Mouse (Mus musculus): ENCODE data around the gene Ripor2. TPM values are rescaled to one million over a fixed set of nuclear protein-coding genes. Genes with fewer than 3 reads are reported as not detected.
A peak's percentile ranks its signal among the peaks of the same experiment; 100 is the strongest.
"Not testable (repeated sequence)": the region's sequence is repeated elsewhere in the genome, so short reads cannot be mapped to it uniquely, and the experiment has no call there.

The Ripor2 gene
- polyA plus RNA-seq, 1 experiment from 2014 or later, result 34.0 TPM

DNA sequence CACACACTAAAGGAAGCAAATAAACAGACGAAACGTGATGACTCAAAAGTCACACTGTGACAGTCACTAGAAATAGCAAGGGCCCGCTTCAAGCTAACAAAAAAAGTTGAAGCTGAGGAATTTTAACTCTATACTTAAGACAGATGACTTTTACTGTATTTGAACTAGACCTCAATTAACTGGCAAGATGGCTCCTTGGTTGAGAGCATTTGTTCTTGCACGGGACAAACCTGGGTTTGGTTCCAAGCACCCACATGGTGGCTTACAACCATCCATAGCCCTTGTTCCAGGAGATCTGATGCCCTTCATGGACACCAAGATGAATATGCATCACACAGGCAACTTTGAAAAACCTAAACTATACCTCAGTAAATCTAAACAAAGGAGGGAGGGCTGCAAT is 180.3 kb downstream of the Ripor2 start:
- 41% methylated on average over 4 of the region's 4 CpGs for WGBS
- 0 out of 2 replicates have a peak overlapping the region, but pooled peaks have one; percentile 52 for H3K9ac ChIP-seq

DNA sequence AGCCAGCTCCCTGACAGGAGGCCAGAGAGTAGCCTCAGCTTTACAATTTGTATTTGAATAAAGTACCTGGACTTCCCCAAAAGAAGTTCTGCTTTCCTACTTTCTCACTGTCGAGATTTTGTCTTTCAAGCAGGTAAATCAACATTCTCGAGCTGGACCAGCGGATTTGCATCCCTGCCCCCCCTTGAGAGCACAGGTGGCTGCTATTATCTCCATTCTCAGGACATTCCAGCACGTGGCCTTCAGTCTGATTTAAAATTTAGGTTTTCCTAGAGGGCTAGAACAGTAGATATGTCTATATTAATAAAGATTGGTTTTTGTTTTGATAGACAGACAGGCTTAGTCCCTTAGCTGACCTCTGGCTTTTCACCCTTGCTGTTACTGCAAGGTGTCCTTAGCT is 185.8 kb downstream of the Ripor2 start:
- H3K36me3 ChIP-seq (replicated peaks); H3K4me1 ChIP-seq; H3K27me3 ChIP-seq (replicated peaks); H3K9ac ChIP-seq; H3K27ac ChIP-seq; H3K4me3 ChIP-seq; ATAC-seq (replicated peaks); H3K9me3 ChIP-seq; H3K4me2 ChIP-seq: not testable (repeated sequence)
- WGBS, result 75% methylated on average over 4 of the region's 4 CpGs

More for the DNA sequence above, 180.3 kb downstream of the Ripor2 start:
- Histone ChIP-seq H3K4me2 (peak overlapping the region; percentile 63), H3K4me3 (peak overlapping the region; percentile 88), H3K36me3 (replicated peaks) (no peaks in the 10 kb centered on the region), H3K27me3 (replicated peaks) (no peaks in the 10 kb centered on the region), H3K27ac (no peak overlapping the region), H3K9me3 (no peaks in the 10 kb centered on the region), H3K4me1 (peaks cover 5% of the 10 kb centered on the region)
- no peak; the same call in 1 of the 2 replicates for ATAC-seq (replicated peaks)

DNA sequence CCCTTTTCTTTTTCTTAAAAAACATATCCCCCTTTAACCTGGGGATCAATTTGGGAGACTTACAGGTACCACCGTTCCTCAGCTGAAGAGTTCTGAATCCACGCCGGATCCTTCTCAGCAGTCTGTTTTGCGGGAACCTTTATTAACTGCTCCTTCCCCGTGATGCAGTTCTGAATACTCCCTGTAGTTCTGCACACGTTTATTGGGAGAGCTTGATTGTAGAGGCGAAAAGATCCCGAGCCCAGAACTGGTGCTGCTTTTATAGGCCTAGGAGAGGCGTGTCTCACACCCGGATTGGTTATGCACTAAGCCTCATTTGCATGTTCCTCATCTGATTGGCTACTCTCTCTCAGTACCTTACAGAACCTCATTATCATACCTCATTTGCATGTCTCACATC is 189.5 kb downstream of the Ripor2 start:
- not testable (repeated sequence) for H3K27me3 ChIP-seq (replicated peaks); H3K4me1 ChIP-seq; H3K27ac ChIP-seq; ATAC-seq (replicated peaks); H3K4me3 ChIP-seq; H3K9me3 ChIP-seq; H3K9ac ChIP-seq; H3K4me2 ChIP-seq; H3K36me3 ChIP-seq (replicated peaks)
- 95% methylated on average over 10 of the region's 10 CpGs for WGBS

DNA sequence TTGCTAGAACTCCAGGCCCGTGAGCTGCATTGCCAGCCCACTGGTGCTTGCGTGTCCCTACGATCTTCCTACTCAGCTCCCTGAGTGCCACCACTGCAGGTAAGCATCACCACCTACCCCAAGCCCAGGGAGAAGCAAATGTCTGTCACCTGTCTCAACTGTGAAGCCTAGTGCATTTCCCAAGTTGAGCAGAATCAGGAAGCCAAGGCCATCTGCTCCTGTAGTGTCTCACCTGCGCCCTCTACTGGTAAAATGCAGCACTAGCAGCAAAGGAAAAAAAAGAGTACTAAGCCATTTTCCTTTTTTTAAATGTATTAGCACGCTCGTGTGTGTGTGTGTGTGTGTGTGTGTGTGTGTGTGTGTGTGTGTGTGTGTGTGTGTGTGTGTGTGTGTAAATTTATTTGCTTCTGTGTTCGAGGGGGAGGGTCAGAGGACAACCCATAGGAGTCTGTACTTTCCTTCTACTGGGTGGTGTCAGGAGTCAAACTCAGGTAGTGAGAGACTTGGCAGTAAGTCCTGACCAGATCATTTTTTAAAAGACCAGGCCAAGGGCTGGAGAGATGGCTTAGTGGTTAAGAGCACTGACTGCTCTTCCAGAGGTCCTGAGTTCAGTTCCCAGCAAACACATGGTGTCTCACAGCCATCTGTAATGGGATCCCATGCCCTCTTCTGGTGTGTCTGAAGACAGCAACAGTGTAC is 194.3 kb downstream of the Ripor2 start:
- Histone ChIP-seq H3K4me3 (no peak overlapping the region), H3K9me3 (no peaks in the 10 kb centered on the region), H3K36me3 (replicated peaks) (no peaks in the 10 kb centered on the region), H3K4me1 (no peaks in the 10 kb centered on the region), H3K4me2 (no peak overlapping the region), H3K9ac (no peak overlapping the region), H3K27me3 (replicated peaks) (no peaks in the 10 kb centered on the region), H3K27ac (no peak overlapping the region)
- ATAC-seq (replicated peaks), result no peak
- 46% methylated on average over 7 of the region's 7 CpGs for WGBS

DNA sequence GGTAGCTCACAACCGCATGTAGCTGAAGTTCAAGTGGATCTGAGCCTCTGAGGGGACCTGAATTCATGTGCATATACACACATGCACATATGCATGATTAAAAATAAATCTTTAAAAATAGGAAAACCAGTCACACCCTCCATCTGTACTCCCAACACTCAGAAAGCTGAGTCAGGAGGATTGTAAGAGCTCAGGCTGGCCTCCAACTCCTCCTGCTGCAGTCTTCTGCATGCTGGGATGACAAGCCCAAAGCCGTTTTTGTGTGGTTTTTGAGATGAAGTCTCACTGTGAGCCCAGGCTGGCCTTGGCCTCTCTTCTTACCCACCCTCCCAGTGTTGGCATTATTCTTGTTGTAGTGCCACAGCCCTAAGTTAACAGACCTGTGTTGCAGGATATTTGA is 196.0 kb downstream of the Ripor2 start:
- ATAC-seq (replicated peaks), result no peak
- no peaks in the 10 kb centered on the region for H3K27me3 ChIP-seq (replicated peaks)
- 89% methylated on average over 2 of the region's 2 CpGs for WGBS

DNA sequence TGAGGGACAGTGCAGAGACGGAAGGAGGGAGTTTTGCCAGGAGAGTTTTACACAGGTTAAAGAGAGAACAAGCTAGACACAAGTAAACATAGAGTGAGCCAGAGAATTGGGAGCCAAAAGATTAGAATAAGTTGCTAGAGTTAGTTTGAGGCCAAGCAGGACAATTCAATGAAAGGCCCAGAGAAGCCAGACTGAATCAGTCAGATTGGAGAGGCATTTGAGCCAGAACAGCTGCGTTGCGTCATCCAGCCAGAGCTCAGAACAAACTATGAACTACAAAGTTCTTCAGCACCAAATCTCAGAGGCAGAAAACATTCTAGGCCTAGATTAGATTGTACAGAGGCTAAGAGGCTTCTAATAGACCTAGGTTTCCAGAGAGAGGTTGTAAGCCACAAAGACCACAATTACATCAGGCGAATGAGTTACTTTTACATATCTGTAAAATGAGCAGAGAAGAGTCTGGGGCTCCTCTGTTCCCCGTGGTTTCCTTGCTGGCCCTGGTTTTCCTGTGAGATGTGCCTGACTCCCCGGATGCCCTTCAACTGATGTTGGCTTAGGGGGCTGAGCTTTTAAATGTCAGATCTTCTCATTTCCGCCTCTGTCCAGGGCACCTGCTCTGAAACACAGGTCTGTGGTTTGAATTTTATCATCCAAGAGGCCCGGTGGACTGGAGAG is 196.9 kb downstream of the Ripor2 start:
- Histone ChIP-seq H3K27ac (no peak overlapping the region), H3K4me1 (no peaks in the 10 kb centered on the region), H3K27me3 (replicated peaks) (no peaks in the 10 kb centered on the region), H3K9ac (no peak overlapping the region), H3K4me3 (no peak overlapping the region), H3K36me3 (replicated peaks) (no peaks in the 10 kb centered on the region), H3K4me2 (no peak overlapping the region), H3K9me3 (no peaks in the 10 kb centered on the region)
- no peak for ATAC-seq (replicated peaks)
- WGBS, result 89% methylated on average over 8 of the region's 8 CpGs

More for the DNA sequence above, 196.0 kb downstream of the Ripor2 start:
- H3K9ac ChIP-seq, result no peak overlapping the region
- H3K9me3 ChIP-seq, result no peaks in the 10 kb centered on the region
- no peak overlapping the region for H3K27ac ChIP-seq
- no peaks in the 10 kb centered on the region for H3K36me3 ChIP-seq (replicated peaks)
- H3K4me3 ChIP-seq, result no peak overlapping the region
- no peaks in the 10 kb centered on the region for H3K4me1 ChIP-seq
- H3K4me2 ChIP-seq, result no peak overlapping the region

DNA sequence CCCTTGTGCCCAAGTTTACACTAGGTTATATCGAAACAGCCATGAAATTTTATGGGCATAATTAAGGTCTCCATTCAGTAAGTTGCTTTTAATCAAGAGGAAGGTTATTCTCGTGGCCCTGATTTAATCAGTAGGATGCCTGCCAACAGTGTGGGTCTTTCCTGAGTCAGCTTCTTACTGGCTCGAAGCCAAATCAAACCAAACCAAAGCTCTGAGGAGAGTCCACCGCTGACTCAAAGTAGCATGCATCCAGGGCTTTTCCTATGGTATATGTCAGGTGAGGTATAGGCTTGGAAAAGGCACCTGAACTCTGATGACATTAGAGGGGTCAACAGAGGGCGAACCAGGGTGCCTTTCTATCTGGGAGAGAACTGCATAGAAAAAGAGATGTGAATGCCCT is 199.9 kb downstream of the Ripor2 start:
- Histone ChIP-seq H3K9me3 (no peaks in the 10 kb centered on the region), H3K4me2 (no peak overlapping the region), H3K27me3 (replicated peaks) (no peaks in the 10 kb centered on the region), H3K4me3 (no peak overlapping the region), H3K9ac (no peak overlapping the region), H3K27ac (no peak overlapping the region), H3K36me3 (replicated peaks) (no peaks in the 10 kb centered on the region), H3K4me1 (no peaks in the 10 kb centered on the region)
- no peak for ATAC-seq (replicated peaks)
- WGBS, result 55% methylated on average over 5 of the region's 5 CpGs

Other genes with a start within 250 kb of the Ripor2 start
- 0.19 TPM in 1 of 2 replicates, not detected in the other for gene Armh2, start 159.0 kb downstream of the Ripor2 start, polyA plus RNA-seq (2015; fragmentation: Nextera tagmentation; extraction: Ambion mirVana)
- gene Gmnn, start 179.7 kb downstream of the Ripor2 start, polyA plus RNA-seq (2015; fragmentation: Nextera tagmentation; extraction: Ambion mirVana), result 14.6 and 17.2 TPM in 2 replicates
- 24.2 and 25.0 TPM in 2 replicates for gene BC005537, start 219.5 kb downstream of the Ripor2 start, polyA plus RNA-seq (2015; fragmentation: Nextera tagmentation; extraction: Ambion mirVana)
- 43.5 and 49.2 TPM in 2 replicates for gene Acot13, start 249.4 kb downstream of the Ripor2 start, polyA plus RNA-seq (2015; fragmentation: Nextera tagmentation; extraction: Ambion mirVana)
- gene Tdp2, start 249.5 kb downstream of the Ripor2 start, polyA plus RNA-seq (2015; fragmentation: Nextera tagmentation; extraction: Ambion mirVana), result 28.7 and 33.2 TPM in 2 replicates

Measured in midbrain, embryonic 15.5 days (tissue).